Comparison of ENCODE assay signal across 9 mouse cellular contexts in genomic region chr14:15319399-15319915, GRCm38 (mm10).
"Had no signal": no experiment of that assay in that cellular context is flagged by ENCODE, and none has a peak within 500 bp of the region (broad histone marks: within the 10 kb centered on the region; RNA-seq: fewer than 3 reads in every experiment).

No protein-coding gene starts in this region.

- DNase-seq: kidney, adult 2 months; kidney, postnatal 14 days; left cerebral cortex, postnatal 4 days; lung, adult 18-20 months; retina, postnatal 1 day; right cerebral cortex, postnatal 14 days; spleen, adult 18-20 months; thymus, postnatal 4 days had no signal

- ATAC-seq: midbrain, embryonic 16.5 days had no signal
